Mouse (Mus musculus) heart, embryonic 16.5 days (tissue): ENCODE data around the gene Cyld. TPM values are rescaled to one million over a fixed set of nuclear protein-coding genes. Genes with fewer than 3 reads are reported as not detected.
A peak's percentile ranks its signal among the peaks of the same experiment; 100 is the strongest.
"Not testable (repeated sequence)": the region's sequence is repeated elsewhere in the genome, so short reads cannot be mapped to it uniquely, and the experiment has no call there.

ENCODE experiments used
- ATAC-seq: fragments of 200-750 bp; cut with Nextera tagmentation; replicated peaks from 2 replicates; pipeline ENCODE4 v1.8.0; 2017; ENCODE audit warnings: moderate number of reproducible peaks; ENCODE audit not compliant: insufficient read depth, low FRiP score; ENCODE audit errors: extremely low read depth
- H3K27ac ChIP-seq: fragments of 300-500 bp; sonication (generic); 2 replicates; pipeline ENCODE4 v1.5.1; 2014; ENCODE audit warnings: mild to moderate bottlenecking, low read length, control low read depth, moderate library complexity
- H3K27me3 ChIP-seq: fragments of 300-500 bp; sonication (generic); 2 replicates; pipeline ENCODE4 v1.6.1; 2014; ENCODE audit warnings: low read length, mixed read lengths; ENCODE audit not compliant: control insufficient read depth, insufficient read depth
- H3K36me3 ChIP-seq: fragments of 300-500 bp; sonication (generic); 2 replicates; pipeline ENCODE4 v1.6.1; 2014; ENCODE audit not compliant: control insufficient read depth, insufficient read depth
- H3K4me1 ChIP-seq: fragments of 300-500 bp; sonication (generic); 2 replicates; pipeline ENCODE4 v1.6.1; 2014; ENCODE audit warnings: low read length, mixed read lengths; ENCODE audit not compliant: control insufficient read depth, insufficient read depth
- H3K4me2 ChIP-seq: fragments of 300-500 bp; sonication (generic); 2 replicates; pipeline ENCODE4 v1.6.1; 2014; ENCODE audit warnings: low read depth, mild to moderate bottlenecking, control low read depth, low read length
- H3K4me3 ChIP-seq: fragments of 300-500 bp; sonication (generic); 2 replicates; pipeline ENCODE4 v1.5.1; 2014; ENCODE audit warnings: mild to moderate bottlenecking, control low read depth, low read length
- H3K9ac ChIP-seq: fragments of 300-500 bp; sonication (generic); 2 replicates; pipeline ENCODE4 v1.6.1; 2014; ENCODE audit warnings: low read length, control low read depth
- H3K9me3 ChIP-seq: fragments of 300-500 bp; sonication (generic); replicated peaks from 2 replicates; pipeline ENCODE4 v1.6.1; 2016; ENCODE audit warnings: low read length; ENCODE audit not compliant: control insufficient read depth
- WGBS: fragments of 180-500 bp; shearing (Covaris S2); extraction: QIAGEN DNeasy Blood & Tissue Kit; methylation state at CpG from one replicate; pipeline ENCODE4 v1.1.7; 2014; 5-methylcytosine and 5-hydroxymethylcytosine counted together
- polyA plus RNA-seq: library from polyadenylated mRNA; unstranded; fragments of >200 nt; fragmentation: Nextera tagmentation; extraction: Ambion mirVana; gene quantifications from 2 replicates; pipeline ENCODE4 v1.2.1, GENCODE M21; 2015

The Cyld gene
- polyA plus RNA-seq, 1 experiment from 2014 or later = 12.7 TPM

GRCm38 (mm10) chr8:88771241-88771640 is 74.4 kb downstream of the Cyld start:
- Histone ChIP-seq H3K4me2 (no peak overlapping the region), H3K4me3 (no peak overlapping the region), H3K9me3 (peaks cover 13% of the 10 kb centered on the region), H3K27me3 (no peaks in the 10 kb centered on the region), H3K27ac (no peak overlapping the region), H3K36me3 (no peaks in the 10 kb centered on the region), H3K9ac (no peak overlapping the region), H3K4me1 (no peaks in the 10 kb centered on the region)
- ATAC-seq = 0 out of 2 replicates have a peak, but pooled peaks have one; percentile 14
- 69% methylated on average over 7 of the region's 7 CpGs for WGBS

- no peak for ATAC-seq
- Histone ChIP-seq H3K36me3 (no peaks in the 10 kb centered on the region), H3K27ac (no peak overlapping the region), H3K9ac (no peak overlapping the region), H3K27me3 (no peaks in the 10 kb centered on the region), H3K4me2 (no peak overlapping the region), H3K9me3 (peaks cover 7% of the 10 kb centered on the region), H3K4me3 (no peak overlapping the region), H3K4me1 (no peaks in the 10 kb centered on the region)
- 57% methylated on average over 19 of the region's 19 CpGs for WGBS
Measured at GRCm38 (mm10) chr8:88774593-88775297, 77.9 kb downstream of the Cyld start.

DNA sequence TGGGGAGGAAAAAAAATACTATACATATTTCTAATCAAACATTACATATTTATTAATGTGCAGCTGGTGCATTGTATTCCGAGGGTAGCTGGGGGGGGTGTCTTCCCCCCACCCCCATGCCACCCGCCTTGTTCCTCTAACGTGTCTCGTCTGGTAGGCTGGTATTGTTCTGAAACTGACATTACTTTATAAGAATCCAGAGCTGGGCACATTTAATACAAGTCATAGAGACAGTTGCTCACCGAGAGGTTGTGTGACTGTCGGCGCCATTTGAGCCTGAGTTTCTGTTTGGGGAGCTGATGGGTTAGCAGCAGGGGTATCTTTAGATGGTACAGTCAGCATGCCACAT is 78.4 kb downstream of the Cyld start:
- no peak overlapping the region for H3K4me2 ChIP-seq
- H3K27ac ChIP-seq = no peak overlapping the region
- H3K27me3 ChIP-seq = 0 out of 2 replicates have a peak, but pooled peaks cover 2% of the 10 kb centered on the region
- no peak for ATAC-seq
- H3K9me3 ChIP-seq = peaks cover 3% of the 10 kb centered on the region
- no peaks in the 10 kb centered on the region for H3K36me3 ChIP-seq
- WGBS = 82% methylated on average over 7 of the region's 7 CpGs
- no peaks in the 10 kb centered on the region for H3K4me1 ChIP-seq
- H3K9ac ChIP-seq = no peak overlapping the region
- no peak overlapping the region for H3K4me3 ChIP-seq

DNA sequence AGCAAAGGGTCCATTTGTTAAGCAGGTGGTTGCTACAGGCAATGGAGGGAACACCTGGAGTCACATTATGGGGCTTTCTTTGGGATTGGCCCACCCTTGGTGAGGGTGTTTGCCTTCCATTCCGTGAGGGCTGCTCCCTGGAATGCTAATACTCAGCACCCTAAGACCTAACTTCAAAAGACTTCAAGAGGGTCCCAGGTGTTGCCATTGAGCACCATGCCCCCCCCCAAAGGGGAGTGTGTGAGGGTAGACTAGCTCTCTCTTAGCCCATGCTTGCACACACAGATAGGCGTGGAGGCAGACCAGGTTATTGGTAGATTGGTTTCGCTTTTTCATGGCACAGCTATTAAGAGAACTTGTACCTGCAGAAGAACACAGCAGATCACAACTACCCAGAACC is 83.3 kb downstream of the Cyld start:
- WGBS = 76% methylated on average over 3 of the region's 3 CpGs
- no peak overlapping the region for H3K4me3 ChIP-seq
- no peak overlapping the region for H3K27ac ChIP-seq
- H3K9ac ChIP-seq = no peak overlapping the region
- no peak for ATAC-seq
- no peak overlapping the region for H3K4me2 ChIP-seq
- no peaks in the 10 kb centered on the region for H3K4me1 ChIP-seq
- no peaks in the 10 kb centered on the region for H3K9me3 ChIP-seq
- H3K36me3 ChIP-seq = no peaks in the 10 kb centered on the region
- 0 out of 2 replicates have a peak, but pooled peaks cover 2% of the 10 kb centered on the region for H3K27me3 ChIP-seq

DNA sequence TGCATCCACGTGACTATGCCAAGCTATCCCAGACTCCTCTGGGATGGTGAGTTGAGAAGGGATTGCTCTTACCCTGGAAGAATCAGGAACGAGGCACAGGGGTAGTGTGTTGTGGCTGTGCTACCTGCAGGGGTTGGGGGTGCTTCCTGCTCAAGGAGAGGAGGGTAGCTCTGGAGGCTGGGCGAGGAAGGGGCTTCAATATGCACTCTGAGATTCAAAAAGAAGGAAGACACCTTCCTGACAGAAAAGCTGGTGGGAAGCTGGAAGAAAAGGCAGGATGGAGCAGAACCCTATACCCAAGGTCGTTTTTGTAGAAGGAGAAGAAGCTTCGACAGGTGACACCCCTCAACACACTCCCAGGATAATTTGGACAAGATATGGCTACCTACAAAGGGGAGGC is 84.5 kb downstream of the Cyld start:
- Histone ChIP-seq H3K9ac (no peak overlapping the region), H3K4me2 (no peak overlapping the region), H3K36me3 (no peaks in the 10 kb centered on the region), H3K27ac (no peak overlapping the region), H3K9me3 (no peaks in the 10 kb centered on the region), H3K4me3 (no peak overlapping the region), H3K27me3 (0 out of 2 replicates have a peak, but pooled peaks cover 2% of the 10 kb centered on the region), H3K4me1 (no peaks in the 10 kb centered on the region)
- WGBS = 68% methylated on average over 5 of the region's 5 CpGs
- ATAC-seq = no peak

- Histone ChIP-seq H3K27ac (no peak overlapping the region), H3K4me1 (no peaks in the 10 kb centered on the region), H3K9ac (no peak overlapping the region), H3K36me3 (no peaks in the 10 kb centered on the region), H3K4me3 (no peak overlapping the region), H3K27me3 (0 out of 2 replicates have a peak, but pooled peaks cover 2% of the 10 kb centered on the region), H3K4me2 (no peak overlapping the region), H3K9me3 (no peaks in the 10 kb centered on the region)
- WGBS = 97% methylated on average over 1 of the region's 1 CpGs
- ATAC-seq = no peak
Measured at GRCm38 (mm10) chr8:88783722-88784121, 86.9 kb downstream of the Cyld start.

DNA sequence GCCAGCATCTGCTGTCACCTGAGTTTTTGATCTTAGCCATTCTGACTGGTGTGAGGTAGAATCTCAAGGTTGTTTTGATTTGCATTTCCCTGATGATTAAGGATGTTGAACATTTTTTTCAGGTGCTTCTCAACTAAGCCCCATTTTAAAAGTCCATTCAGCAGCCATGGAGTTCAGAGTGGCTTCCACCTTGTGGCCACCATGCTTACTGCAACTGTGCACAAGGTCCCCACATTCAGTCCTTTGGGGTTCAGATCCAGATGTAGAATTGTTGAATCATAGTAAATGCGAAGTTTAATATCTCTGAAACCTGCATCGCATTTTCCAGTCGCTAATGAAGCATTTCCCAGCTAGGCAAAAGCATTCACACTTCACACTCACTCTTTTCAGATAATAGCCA is 91.5 kb downstream of the Cyld start:
- H3K4me2 ChIP-seq, H3K4me1 ChIP-seq, H3K27me3 ChIP-seq, H3K9me3 ChIP-seq, H3K4me3 ChIP-seq, H3K27ac ChIP-seq, ATAC-seq, H3K9ac ChIP-seq, H3K36me3 ChIP-seq: not testable (repeated sequence)
- 67% methylated on average over 3 of the region's 3 CpGs for WGBS

GRCm38 (mm10) chr8:88792691-88793323 is 96.0 kb downstream of the Cyld start:
- Histone ChIP-seq H3K27ac (no peak overlapping the region), H3K4me2 (no peak overlapping the region), H3K27me3 (no peaks in the 10 kb centered on the region; the same call in 1 of the 2 replicates), H3K36me3 (no peaks in the 10 kb centered on the region), H3K9me3 (no peaks in the 10 kb centered on the region), H3K4me3 (no peak overlapping the region), H3K9ac (no peak overlapping the region), H3K4me1 (no peaks in the 10 kb centered on the region)
- ATAC-seq = no peak
- 63% methylated on average over 8 of the region's 8 CpGs for WGBS

DNA sequence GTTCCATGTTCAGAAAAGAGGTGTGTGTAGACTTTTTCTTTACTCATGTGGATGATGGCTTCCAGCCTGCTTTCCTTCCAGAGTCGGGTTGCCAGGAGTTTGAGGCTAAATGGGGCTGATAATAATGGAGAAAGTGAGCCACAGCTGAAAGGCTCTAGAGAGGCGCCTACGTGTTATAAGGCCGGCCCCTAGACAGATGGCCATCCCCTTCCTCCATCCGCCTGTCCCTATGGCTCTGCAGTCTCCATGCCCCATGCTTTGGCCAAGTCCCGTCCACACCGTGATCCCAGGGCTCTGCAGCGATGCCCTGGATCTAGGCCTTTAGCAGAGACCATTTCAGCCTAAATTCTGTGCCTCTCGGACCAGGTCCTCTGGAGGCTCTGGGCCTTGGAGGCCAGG is 96.5 kb downstream of the Cyld start:
- Histone ChIP-seq H3K4me2 (no peak overlapping the region), H3K4me1 (no peaks in the 10 kb centered on the region), H3K36me3 (no peaks in the 10 kb centered on the region), H3K27ac (no peak overlapping the region), H3K27me3 (no peaks in the 10 kb centered on the region; the same call in 1 of the 2 replicates), H3K9me3 (no peaks in the 10 kb centered on the region), H3K9ac (no peak overlapping the region), H3K4me3 (no peak overlapping the region)
- WGBS = 75% methylated on average over 9 of the region's 9 CpGs
- no peak for ATAC-seq
